Mouse (Mus musculus) kidney, postnatal 4 days (tissue): ENCODE measurements at regions not wholly inside any gene's neighbourhood (a gene's known extent, or its start where the extent isn't known, plus 50 kb on each side); places are given as distances from the start of the nearest gene placed in this dataset.

Experiments
- DNase-seq, 2 experiments: peaks; one replicate each; pipeline ENCODE4 v3.0.0; 2021; ENCODE audit warnings: mixed read lengths in 2 of 2

DNA sequence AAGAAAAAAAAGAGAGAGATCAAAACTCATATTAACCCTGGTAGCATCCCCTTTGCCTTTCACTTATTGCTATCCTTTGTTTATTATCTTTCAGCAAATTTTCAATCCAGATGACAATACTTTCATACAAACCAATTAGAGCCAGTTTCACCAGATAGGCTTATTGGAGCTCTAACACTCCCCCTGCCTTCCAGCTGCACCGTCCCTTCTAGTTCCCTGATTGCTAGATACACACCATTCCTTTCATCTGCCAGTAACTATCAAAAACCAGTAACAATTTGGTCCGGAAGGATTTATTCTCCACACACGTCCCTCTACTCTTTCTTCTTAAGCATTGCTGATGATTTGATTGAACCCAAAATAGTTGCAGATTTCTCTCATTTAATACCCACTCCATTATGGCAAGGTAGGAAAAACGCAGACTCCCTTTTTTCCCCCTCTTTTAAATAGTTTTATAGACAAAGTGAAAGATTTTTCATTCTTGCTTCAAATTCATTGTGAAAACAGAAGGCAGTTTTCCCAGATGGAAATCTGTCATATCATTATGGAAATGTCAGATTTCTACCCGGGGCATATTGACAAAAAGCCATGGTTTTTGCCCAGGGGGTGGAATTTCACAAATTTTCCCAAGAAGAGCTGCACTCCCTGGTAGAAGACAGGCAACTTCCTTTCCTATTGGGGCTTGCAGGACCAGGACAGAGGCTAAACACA is 617.3 kb downstream of the Bcl11a start:
- DNase-seq, result no peak

GRCm38 (mm10) chr11:24696561-24696960 is 618.7 kb downstream of the Bcl11a start:
- DNase-seq, result no peak

DNA sequence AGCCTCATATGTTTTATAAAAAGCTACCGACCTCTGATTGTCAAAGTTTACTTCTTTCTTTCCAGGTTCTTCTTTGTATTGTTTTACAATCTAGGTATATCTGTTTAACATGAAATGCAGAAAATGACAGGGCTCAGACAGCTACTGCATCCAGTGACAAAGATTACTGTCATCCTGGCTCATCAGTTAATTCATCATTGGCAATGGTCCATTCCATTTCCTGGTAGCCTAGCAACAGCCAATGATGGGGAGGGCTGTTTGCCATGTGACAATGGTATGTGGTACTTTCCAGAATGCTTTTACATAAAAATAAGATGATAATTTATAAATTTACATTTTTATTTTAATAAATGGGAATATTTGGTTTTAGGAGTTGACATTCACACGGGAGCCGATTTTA is 630.9 kb downstream of the Bcl11a start:
- DNase-seq, result no peak

GRCm38 (mm10) chr11:24716539-24717287 is 638.9 kb downstream of the Bcl11a start:
- DNase-seq, result no peak

- DNase-seq, result no peak
These were observed 646.5 kb downstream of the Bcl11a start for GRCm38 (mm10) chr11:24724259-24724937.

DNA sequence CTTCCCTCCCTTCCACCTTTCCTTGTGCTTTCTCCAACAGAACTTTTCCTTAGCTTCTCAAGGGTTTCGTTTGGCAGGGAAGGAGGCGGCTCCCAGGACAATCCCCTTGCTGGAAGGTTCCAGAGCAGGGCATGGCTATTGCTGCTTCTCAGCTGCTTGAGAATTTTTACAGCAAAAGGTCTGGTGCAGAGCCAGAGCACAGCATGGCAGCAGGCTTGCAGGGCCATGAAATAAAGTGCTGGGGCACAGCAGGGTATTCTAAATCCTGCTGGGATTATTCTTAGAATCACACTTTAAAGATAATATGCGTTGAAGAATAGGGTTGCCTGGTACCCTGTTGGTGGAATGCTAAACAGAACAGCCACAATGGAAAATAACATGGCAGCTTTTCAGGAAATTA is 648.5 kb downstream of the Bcl11a start:
- DNase-seq, result no peak

GRCm38 (mm10) chr11:24727404-24727803 is 649.5 kb downstream of the Bcl11a start:
- DNase-seq, result no peak

GRCm38 (mm10) chr11:24731431-24731830 is 653.6 kb downstream of the Bcl11a start:
- DNase-seq, result no peak

DNA sequence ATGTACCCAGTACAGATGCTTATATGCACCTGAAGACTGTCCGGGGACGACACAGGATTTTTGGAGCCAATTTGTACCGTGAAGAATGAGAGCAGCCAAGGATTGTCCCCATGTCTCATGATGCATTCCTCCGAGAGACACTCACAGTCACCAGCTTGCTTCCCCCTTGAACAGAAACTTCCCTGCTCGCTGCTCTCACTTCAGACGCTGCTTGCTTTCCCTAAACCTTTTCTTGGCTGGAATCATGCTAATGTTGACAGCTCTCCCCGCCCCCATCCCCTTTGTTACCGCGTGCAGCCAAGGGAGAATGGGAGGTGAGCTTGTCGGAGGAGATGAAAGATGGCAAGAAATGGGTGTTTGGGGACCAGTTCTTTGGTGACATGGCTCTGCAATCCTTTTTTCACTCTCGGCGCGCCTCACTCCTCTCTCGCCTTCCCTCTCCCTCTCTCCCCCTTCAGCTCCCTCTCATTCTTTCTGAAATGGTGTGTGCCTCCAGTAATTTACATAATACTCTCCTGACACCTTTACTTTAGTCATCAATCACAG is 661.9 kb downstream of the Bcl11a start:
- DNase-seq, result peak; percentile 7 to 13

- no peak for DNase-seq
These were observed 662.6 kb downstream of the Bcl11a start for GRCm38 (mm10) chr11:24740466-24740865.

DNA sequence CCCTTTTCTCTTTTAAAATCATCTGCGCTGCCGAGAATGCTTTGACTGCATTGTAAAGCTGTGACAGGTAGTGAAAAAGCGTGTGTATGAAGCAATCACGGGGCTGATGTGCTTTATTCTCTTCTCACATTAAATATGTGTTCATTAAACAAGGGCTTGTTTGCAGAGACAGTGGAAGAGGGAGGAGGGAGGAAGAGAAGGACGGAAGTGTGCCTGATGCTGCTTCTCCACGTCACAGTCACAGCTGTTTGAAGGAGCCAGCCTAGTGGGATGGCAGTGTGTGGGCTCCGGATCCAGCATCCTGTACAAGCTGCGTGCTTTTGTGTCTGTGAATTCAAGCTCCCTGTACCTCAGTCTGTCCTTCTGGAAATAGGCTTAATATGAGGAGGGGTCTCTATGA is 664.7 kb downstream of the Bcl11a start:
- no peak for DNase-seq

DNA sequence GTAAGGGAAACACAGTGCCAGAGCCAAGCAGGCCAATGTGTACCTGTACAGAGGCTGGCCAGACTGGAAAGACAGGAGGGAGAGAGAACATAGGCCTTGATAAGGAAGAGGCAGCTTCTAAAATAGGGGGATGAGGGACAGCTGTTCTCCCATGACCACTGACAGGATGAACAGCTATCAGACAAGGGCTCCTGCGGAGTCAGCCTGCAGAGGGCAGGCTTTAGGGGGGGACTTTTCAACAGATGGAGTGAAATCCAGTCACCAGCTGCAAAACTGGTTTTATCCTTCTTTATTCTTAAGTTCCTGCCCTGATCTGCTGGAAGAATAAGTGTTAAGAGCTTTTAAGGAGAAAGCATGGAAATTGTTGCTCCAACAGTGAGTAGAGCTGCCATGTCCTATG is 665.6 kb downstream of the Bcl11a start:
- DNase-seq, result no peak

DNA sequence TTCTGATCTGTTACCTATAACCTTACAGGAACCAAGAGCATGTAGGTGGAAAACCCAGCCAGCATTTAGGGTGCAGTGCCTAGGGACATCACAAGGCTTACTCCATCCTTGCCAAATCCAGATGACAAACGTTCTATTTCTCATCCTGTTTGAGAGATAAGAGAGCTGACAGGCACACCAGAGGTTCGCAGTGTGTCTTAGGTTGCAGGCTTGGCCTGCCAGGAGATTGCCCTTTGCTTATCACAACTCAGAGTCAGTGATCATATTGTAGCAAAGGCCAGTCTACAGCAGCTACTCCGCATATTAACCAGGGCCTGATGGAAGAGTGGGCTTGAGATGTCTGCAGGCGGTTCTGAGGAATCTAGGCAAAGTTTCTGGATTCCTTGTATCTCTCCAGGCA is 668.0 kb downstream of the Bcl11a start:
- DNase-seq, result no peak

- DNase-seq, result no peak
These were observed 672.4 kb downstream of the Bcl11a start for GRCm38 (mm10) chr11:24750144-24750779.

- DNase-seq, result no peak
These were observed 680.3 kb downstream of the Bcl11a start for GRCm38 (mm10) chr11:24758130-24758529.

- no peak for DNase-seq
These were observed 705.6 kb downstream of the Bcl11a start for GRCm38 (mm10) chr11:24783470-24783869.

DNA sequence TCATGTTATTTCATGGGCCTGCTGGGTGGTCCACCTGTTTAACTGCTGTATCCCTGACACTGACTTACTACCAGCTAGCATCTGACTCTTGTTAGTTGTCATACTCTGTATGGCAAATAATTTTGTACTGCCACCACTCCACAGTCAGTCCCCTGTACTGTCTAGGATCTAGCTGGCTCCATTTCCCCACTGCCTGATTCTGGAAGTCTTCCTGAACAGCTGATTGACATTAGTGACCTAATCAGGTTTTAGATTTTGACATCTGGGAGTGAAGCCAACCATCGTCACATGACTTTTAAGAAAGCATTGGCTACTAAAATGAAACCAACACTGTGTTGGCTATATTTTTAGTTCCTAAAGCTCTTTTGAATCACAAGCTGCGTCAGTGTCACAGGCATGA is 711.3 kb downstream of the Bcl11a start:
- no peak for DNase-seq

DNA sequence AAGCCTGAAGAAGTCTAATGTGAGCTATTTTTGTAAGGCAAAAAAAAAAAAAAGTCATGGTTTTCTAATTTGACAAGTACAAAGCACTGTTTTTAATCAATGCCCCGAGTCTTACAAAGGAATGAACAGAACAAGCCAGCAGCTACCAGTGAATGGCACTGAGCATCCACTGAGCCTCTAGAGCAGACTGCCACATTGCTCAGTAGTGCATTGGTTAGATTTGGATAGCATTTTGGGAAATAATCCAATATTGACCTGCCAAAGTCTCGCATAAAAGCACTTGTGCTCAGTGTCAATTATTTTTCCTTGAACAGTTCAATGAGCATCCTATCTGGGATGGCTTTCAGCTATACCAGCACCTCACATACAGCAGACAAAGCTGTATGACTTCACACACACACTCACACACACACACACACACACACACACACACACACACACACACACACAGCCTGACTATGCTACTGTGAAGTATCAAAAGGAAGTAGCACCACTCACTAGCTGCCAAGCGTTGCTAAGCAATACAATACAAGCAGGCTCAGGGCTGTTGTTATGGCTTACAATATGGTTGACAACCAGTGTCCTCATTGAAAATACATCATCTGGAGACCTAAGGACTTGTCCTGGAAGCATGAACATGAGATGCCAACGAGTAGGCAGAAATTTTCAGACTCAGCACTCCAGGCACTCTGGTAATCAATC is 717.8 kb downstream of the Bcl11a start:
- no peak for DNase-seq

GRCm38 (mm10) chr11:24804623-24805023 is 726.8 kb downstream of the Bcl11a start:
- DNase-seq, result peak; percentile 16 to 17

- DNase-seq, result no peak
These were observed 751.9 kb downstream of the Bcl11a start for GRCm38 (mm10) chr11:24829578-24830401.

GRCm38 (mm10) chr11:24830484-24830883 is 752.6 kb downstream of the Bcl11a start:
- DNase-seq, result no peak
